Mouse (Mus musculus) thymus, adult 2 months (tissue): Measurements from ENCODE around the gene Scrn1. TPM values are rescaled to one million over a fixed set of nuclear protein-coding genes. Genes with fewer than 3 reads are reported as not detected.
A peak's percentile ranks its signal among the peaks of the same experiment; 100 is the strongest.

Experiments used
- DNase-seq: peaks from one replicate; pipeline ENCODE4 v3.0.0; 2021
- H3K27ac ChIP-seq: fragments of 200-500 bp; 2 replicates; pipeline ENCODE4 v1.5.1; 2012; ENCODE audit warnings: low read length, control low read depth; ENCODE audit not compliant: control insufficient read depth, insufficient read depth
- H3K27me3 ChIP-seq: fragments of 200-500 bp; 2 replicates; pipeline ENCODE4 v1.6.1; 2012; ENCODE audit warnings: mild to moderate bottlenecking, low read length, moderate library complexity, mixed read lengths; ENCODE audit not compliant: control insufficient read depth, insufficient read depth
- H3K36me3 ChIP-seq: fragments of 200-500 bp; 2 replicates; pipeline ENCODE4 v1.6.1; 2012; ENCODE audit warnings: mild to moderate bottlenecking, low read length, moderate library complexity; ENCODE audit not compliant: control insufficient read depth, insufficient read depth
- H3K4me1 ChIP-seq: fragments of 200-500 bp; replicated peaks from 2 replicates; pipeline ENCODE4 v1.6.1; 2012; ENCODE audit warnings: low read length; ENCODE audit not compliant: control insufficient read depth, insufficient read depth
- H3K4me3 ChIP-seq: fragments of 200-500 bp; 2 replicates; pipeline ENCODE4 v1.5.1; 2012; ENCODE audit warnings: mild to moderate bottlenecking, low read length, control low read depth, moderate library complexity; ENCODE audit not compliant: control insufficient read depth, insufficient read depth
- CTCF ChIP-seq: fragments of 200-500 bp; IDR thresholded peaks from 2 replicates; pipeline ENCODE4 v1.5.1; 2012; ENCODE audit warnings: mild to moderate bottlenecking, control low read depth, low read length, moderate library complexity, borderline replicate concordance; ENCODE audit not compliant: control insufficient read depth, poor library complexity, insufficient read depth; ENCODE audit errors: extremely low read depth
- POLR2A ChIP-seq: fragments of 200-500 bp; IDR thresholded peaks from 2 replicates; pipeline ENCODE4 v1.6.1; 2012; ENCODE audit warnings: mild to moderate bottlenecking, low read length, control low read depth, moderate library complexity; ENCODE audit not compliant: control insufficient read depth, poor library complexity, insufficient read depth; ENCODE audit errors: extremely low read depth
- WGBS: fragments of 180-500 bp; shearing (Covaris S2); methylation state at CpG from one replicate; pipeline ENCODE4 v1.1.7; 2018; 5-methylcytosine and 5-hydroxymethylcytosine counted together
- polyA plus RNA-seq: library from polyadenylated mRNA; depleted of rRNA; stranded (reverse); fragments of >200 nt; gene quantifications from 2 replicates; pipeline ENCODE4 v1.2.3, GENCODE M21; 2012

The Scrn1 gene
- polyA plus RNA-seq, 1 experiment, result 0.55 TPM

DNA sequence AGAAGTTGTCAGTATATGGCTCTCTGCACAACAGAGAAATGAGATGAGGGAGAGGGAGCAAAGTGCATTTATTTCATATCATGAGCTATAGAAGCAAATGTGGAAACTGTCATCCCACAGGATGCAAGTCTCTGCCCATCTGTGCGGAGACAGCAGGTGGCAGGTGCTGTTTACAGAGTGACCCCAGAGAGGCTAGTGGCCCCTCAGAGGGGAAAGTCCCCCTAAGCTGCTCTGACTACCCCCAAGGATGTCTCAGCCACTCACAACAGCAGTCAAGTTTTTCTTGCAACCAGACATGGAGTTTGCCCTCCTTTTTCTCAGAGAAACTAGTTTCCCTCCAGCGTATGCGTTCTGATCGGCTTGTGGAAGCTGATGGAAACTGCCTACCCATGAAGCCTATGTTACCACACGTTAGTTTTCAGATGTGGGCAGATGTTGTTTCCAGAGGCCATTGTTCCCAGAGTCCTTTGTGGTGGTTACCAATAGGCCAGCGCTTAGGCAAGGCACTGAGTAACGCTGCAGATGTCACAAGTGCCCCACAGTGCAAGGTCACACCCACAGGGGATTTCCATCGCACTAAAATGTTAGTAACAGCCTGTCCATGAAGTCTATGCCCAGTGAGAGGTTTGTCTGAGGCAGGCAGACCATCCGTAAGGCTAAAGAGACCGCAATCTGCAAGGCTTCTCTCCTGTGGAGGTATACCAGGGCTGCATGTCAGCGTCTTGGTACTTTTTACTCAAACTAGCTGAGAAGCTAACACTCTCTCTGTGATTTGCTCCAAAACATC lies 71.5 kb downstream of the Scrn1 start:
- Histone ChIP-seq H3K27me3 (no peaks in the 10 kb centered on the region), H3K4me1 (no peaks in the 10 kb centered on the region), H3K27ac (no peak overlapping the region), H3K36me3 (no peaks in the 10 kb centered on the region), H3K4me3 (no peak overlapping the region)
- TF ChIP-seq POLR2A (no peak), CTCF (no peak)
- 80% methylated on average over 11 of the region's 11 CpGs for whole genome bisulfite sequencing
- no peak for DNase-seq

DNA sequence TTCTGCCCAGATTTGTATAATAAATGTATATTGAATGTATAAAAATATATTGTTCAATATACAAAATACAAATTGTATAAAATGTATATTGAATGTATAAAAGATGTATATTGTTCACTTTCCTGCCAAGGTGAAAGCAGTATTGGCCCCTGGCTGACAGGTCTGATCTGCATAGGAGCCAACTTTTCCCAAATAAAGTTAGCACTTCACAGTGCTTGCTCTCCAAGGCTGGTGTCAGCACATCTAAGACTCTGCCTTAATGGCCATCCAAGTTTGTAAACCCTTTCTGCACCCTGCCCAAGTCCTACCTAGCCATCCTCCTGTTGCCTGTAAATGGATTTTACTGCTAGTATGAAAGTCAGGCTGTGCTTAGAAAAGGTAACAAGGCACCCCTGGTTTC lies 72.2 kb downstream of the Scrn1 start:
- no peak for TF ChIP-seq CTCF
- TF ChIP-seq POLR2A, result no peak
- Histone ChIP-seq H3K27me3 (no peaks in the 10 kb centered on the region), H3K4me1 (no peaks in the 10 kb centered on the region), H3K36me3 (no peaks in the 10 kb centered on the region), H3K27ac (no peak overlapping the region), H3K4me3 (no peak overlapping the region)
- DNase-seq, result no peak

DNA sequence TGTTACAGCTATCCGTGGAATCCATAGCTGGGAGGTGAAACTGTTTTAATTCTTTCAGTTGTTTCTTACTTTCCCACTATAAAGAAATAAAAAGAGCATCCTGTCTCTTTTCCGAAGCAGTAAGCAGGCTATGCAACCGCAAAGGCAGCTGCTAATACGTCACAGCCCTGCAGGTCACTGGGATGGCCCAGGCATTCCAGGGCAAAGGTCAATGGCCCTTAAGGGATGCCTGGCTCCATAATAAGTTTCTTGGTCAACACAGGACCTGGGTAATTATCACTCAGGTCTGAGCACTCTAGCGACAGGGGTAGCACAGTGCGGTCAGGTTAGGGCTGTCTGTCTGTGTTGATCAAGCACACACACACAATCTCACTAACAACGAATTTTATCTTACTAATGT lies 75.2 kb downstream of the Scrn1 start:
- no peaks in the 10 kb centered on the region for H3K27me3 ChIP-seq
- no peak overlapping the region for H3K4me3 ChIP-seq
- H3K36me3 ChIP-seq, result no peaks in the 10 kb centered on the region
- TF ChIP-seq CTCF (no peak), POLR2A (no peak)
- H3K27ac ChIP-seq, result no peak overlapping the region
- no peak for DNase-seq
- 87% methylated on average over 7 of the region's 7 CpGs for WGBS
- H3K4me1 ChIP-seq, result no peaks in the 10 kb centered on the region

DNA sequence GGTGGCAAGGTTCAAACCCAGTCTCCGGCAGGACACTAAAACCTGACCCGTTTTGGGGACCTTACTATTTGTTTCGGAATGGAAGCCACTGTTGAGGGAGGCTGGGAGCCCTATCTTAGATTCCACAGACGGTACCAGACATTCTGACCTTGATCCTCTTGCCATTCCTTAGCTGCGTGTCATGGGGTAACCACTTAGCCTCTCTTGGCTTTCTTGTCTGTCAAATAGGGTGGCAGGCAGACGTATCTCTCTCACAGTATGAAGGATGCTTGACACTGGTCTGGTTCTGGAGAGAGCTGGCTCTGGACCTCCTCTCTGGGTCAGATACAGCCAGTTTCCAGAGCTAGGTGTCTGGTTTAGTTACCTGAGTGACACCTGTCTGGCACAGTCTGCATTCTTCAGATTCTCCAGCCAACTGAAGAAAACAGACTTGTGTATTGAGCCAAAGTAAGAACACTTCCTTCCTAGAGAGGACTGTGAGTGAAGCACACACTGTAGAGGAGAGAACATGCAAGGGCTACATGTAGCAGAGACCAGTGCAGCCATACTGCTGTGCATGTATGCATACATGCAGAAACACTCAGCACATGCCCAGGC lies 80.2 kb downstream of the Scrn1 start:
- Histone ChIP-seq H3K4me3 (no peak overlapping the region), H3K27ac (no peak overlapping the region), H3K4me1 (peaks cover 2% of the 10 kb centered on the region; the same call in 1 of the 2 replicates), H3K27me3 (no peaks in the 10 kb centered on the region), H3K36me3 (no peaks in the 10 kb centered on the region)
- TF ChIP-seq CTCF (no peak), POLR2A (no peak)
- 72% methylated on average over 6 of the region's 6 CpGs for WGBS
- DNase-seq, result no peak

DNA sequence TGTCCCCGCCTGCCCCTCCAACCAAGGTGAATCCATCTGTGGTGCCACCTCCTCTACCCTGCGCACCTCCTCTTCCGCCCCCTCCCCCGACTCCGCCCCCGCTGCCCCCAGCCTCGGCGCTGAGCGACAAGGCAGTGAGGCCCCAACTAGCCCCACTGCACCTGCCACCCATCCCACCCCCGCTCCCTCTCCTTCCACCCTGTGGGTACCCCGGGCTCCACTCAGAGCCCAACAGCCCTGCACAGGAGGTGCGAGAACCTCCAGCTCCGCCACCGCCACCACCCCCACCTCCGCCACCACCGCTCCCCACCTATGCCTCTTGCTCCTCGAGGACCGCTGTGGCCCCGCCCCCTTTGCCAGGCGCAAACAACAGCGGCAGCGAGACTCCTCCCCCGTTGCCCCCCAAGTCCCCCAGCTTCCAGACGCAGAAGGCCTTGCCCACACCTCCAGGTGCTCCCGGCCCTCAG lies 80.8 kb downstream of the Scrn1 start:
- Histone ChIP-seq H3K36me3 (no peaks in the 10 kb centered on the region), H3K4me3 (no peak overlapping the region), H3K4me1 (peaks cover 2% of the 10 kb centered on the region; the same call in 1 of the 2 replicates), H3K27ac (no peak overlapping the region), H3K27me3 (no peaks in the 10 kb centered on the region)
- TF ChIP-seq CTCF, result no peak
- no peak for TF ChIP-seq POLR2A
- 16% methylated on average over 15 of the region's 25 CpGs for WGBS
- DNase-seq, result peak; percentile 45

DNA sequence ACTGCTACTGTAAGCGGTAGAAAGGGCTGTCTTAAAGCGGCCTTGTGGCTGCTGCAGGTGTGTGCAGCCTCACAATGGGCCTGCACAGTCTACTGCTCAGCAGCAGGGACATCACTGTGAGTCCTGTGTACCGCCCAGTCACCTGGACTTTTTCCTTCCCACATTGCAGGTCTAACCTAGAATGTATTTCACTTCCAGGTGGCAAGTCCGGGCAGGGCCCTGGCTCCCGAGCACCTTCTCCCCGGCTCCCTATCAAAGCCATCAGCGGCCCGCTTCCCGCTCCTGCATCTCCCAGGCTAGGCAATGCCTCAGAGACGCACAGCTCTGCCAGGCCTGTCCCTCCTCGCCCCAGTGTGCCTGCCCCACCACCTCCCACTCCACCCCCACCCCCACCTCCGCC lies 81.3 kb downstream of the Scrn1 start:
- Histone ChIP-seq H3K36me3 (no peaks in the 10 kb centered on the region), H3K27me3 (no peaks in the 10 kb centered on the region), H3K4me3 (no peak overlapping the region), H3K4me1 (peaks cover 2% of the 10 kb centered on the region; the same call in 1 of the 2 replicates), H3K27ac (no peak overlapping the region)
- 61% methylated on average over 12 of the region's 12 CpGs for WGBS
- TF ChIP-seq POLR2A, result no peak
- no peak for TF ChIP-seq CTCF
- peak; percentile 9 for DNase-seq
